Mouse (Mus musculus): ENCODE measurements around the gene Gm12248.

- no peak for TF ChIP-seq POLR2A (IDR thresholded peaks at IDR 0.05; ENCODE audit: borderline replicate concordance, insufficient read depth, low read length)
- no peak for TF ChIP-seq CTCF (IDR thresholded peaks at IDR 0.05; ENCODE audit: borderline replicate concordance, insufficient read depth, low read depth, low read length)
These were observed 34.6 kb upstream of the Gm12248 start for GRCm38 (mm10) chr11:58127544-58127943.

Data from cerebellum, adult 2 months (tissue).